Mouse (Mus musculus) brain, adult 2 months (tissue): ENCODE data around the gene Lin52.
A peak's percentile ranks its signal among the peaks of the same experiment; 100 is the strongest.
"Not testable (repeated sequence)": the region's sequence is repeated elsewhere in the genome, so short reads cannot be mapped to it uniquely, and the experiment has no call there.

Experiments used
- DNase-seq: peaks from one replicate; pipeline ENCODE4 v3.0.0; 2011; ENCODE audit warnings: low read depth, low spot score

Gene Lin52

GRCm38 (mm10) chr12:84533706-84534486 is 82.7 kb downstream of the Lin52 start:
- DNase-seq, result peak; percentile 23

- not testable (repeated sequence) for DNase-seq
Observed at GRCm38 (mm10) chr12:84539537-84539936, 88.3 kb downstream of the Lin52 start.

GRCm38 (mm10) chr12:84541391-84541958 is 90.3 kb downstream of the Lin52 start:
- no peak for DNase-seq

GRCm38 (mm10) chr12:84546028-84546427 is 94.8 kb downstream of the Lin52 start:
- DNase-seq, result peak; percentile 64

- DNase-seq, result no peak
Observed at GRCm38 (mm10) chr12:84546577-84547085, 95.4 kb downstream of the Lin52 start.

- no peak for DNase-seq
Observed at GRCm38 (mm10) chr12:84548251-84548650, 97.0 kb downstream of the Lin52 start.

- DNase-seq, result no peak
Observed at GRCm38 (mm10) chr12:84555218-84555617, 104.0 kb downstream of the Lin52 start.

- no peak for DNase-seq
Observed at GRCm38 (mm10) chr12:84562558-84562957, 111.3 kb downstream of the Lin52 start.

- no peak for DNase-seq
Observed at GRCm38 (mm10) chr12:84567576-84567975, 116.4 kb downstream of the Lin52 start.

- DNase-seq, result no peak
Observed at GRCm38 (mm10) chr12:84569336-84569970, 118.2 kb downstream of the Lin52 start, which contains the start of gene Vsx2. Gene Vsx2, plus strand, starts transcription at chr12:84569762.

GRCm38 (mm10) chr12:84569976-84570693 is 118.9 kb downstream of the Lin52 start:
- DNase-seq, result no peak

GRCm38 (mm10) chr12:84570694-84571415 is 119.6 kb downstream of the Lin52 start:
- DNase-seq, result no peak

- DNase-seq, result no peak
Observed at GRCm38 (mm10) chr12:84571466-84572340, 120.5 kb downstream of the Lin52 start.

GRCm38 (mm10) chr12:84572341-84572720 is 121.1 kb downstream of the Lin52 start:
- no peak for DNase-seq

GRCm38 (mm10) chr12:84573094-84573493 is 121.9 kb downstream of the Lin52 start:
- DNase-seq, result no peak

- no peak for DNase-seq
Observed at GRCm38 (mm10) chr12:84577768-84578439, 126.7 kb downstream of the Lin52 start.

GRCm38 (mm10) chr12:84578440-84578770 is 127.2 kb downstream of the Lin52 start:
- DNase-seq, result no peak

- no peak for DNase-seq
Observed at GRCm38 (mm10) chr12:84581285-84581684, 130.1 kb downstream of the Lin52 start.

- peak; percentile 93 for DNase-seq
Observed at GRCm38 (mm10) chr12:84589825-84590761, 138.9 kb downstream of the Lin52 start.
